Mouse (Mus musculus): ENCODE data around the gene Cisd3.

Gene Cisd3

GRCm38 (mm10) chr11:97662893-97663527 is 22.6 kb upstream of the Cisd3 start, which contains the start of gene Mllt6:
Gene Mllt6 (plus strand): TSS chr11:97663414.
- peak; percentile 52 to 74 for DNase-seq (ENCODE audit: low spot score in 2 of 2)

- no peak for DNase-seq (ENCODE audit: low spot score in 2 of 2)
These were observed 21.9 kb upstream of the Cisd3 start for GRCm38 (mm10) chr11:97663528-97664338.

GRCm38 (mm10) chr11:97664339-97664665 is 21.3 kb upstream of the Cisd3 start:
- no peak for DNase-seq (ENCODE audit: low spot score in 2 of 2)

GRCm38 (mm10) chr11:97664771-97665240 is 20.8 kb upstream of the Cisd3 start:
- no peak for DNase-seq (ENCODE audit: low spot score in 2 of 2)

GRCm38 (mm10) chr11:97665431-97665830 is 20.2 kb upstream of the Cisd3 start:
- DNase-seq (ENCODE audit: low spot score in 2 of 2), result no peak

GRCm38 (mm10) chr11:97666221-97666620 is 19.4 kb upstream of the Cisd3 start:
- no peak for DNase-seq (ENCODE audit: low spot score in 2 of 2)

- DNase-seq (ENCODE audit: low spot score in 2 of 2), result no peak
These were observed 18.8 kb upstream of the Cisd3 start for GRCm38 (mm10) chr11:97666794-97667193.

GRCm38 (mm10) chr11:97668160-97668559 is 17.5 kb upstream of the Cisd3 start:
- no peak for DNase-seq (ENCODE audit: low spot score in 2 of 2)

GRCm38 (mm10) chr11:97669268-97669667 is 16.4 kb upstream of the Cisd3 start:
- no peak for DNase-seq (ENCODE audit: low spot score in 2 of 2)

- peak in 1 of 2 experiments; percentile 44 for DNase-seq (ENCODE audit: low spot score in 2 of 2)
These were observed 15.8 kb upstream of the Cisd3 start for GRCm38 (mm10) chr11:97669829-97670228.

- DNase-seq (ENCODE audit: low spot score in 2 of 2), result no peak
These were observed 15.1 kb upstream of the Cisd3 start for GRCm38 (mm10) chr11:97670234-97671176.

GRCm38 (mm10) chr11:97671177-97671527 is 14.5 kb upstream of the Cisd3 start:
- no peak for DNase-seq (ENCODE audit: low spot score in 2 of 2)

- DNase-seq (ENCODE audit: low spot score in 2 of 2), result no peak
These were observed 12.5 kb upstream of the Cisd3 start for GRCm38 (mm10) chr11:97673148-97673547.

GRCm38 (mm10) chr11:97676050-97676754 is 9.4 kb upstream of the Cisd3 start:
- DNase-seq (ENCODE audit: low spot score in 2 of 2), result no peak

GRCm38 (mm10) chr11:97677381-97677780 is 8.2 kb upstream of the Cisd3 start:
- DNase-seq (ENCODE audit: low spot score in 2 of 2), result no peak

GRCm38 (mm10) chr11:97677842-97678241 is 7.8 kb upstream of the Cisd3 start:
- no peak for DNase-seq (ENCODE audit: low spot score in 2 of 2)

GRCm38 (mm10) chr11:97678301-97678700 is 7.3 kb upstream of the Cisd3 start:
- DNase-seq (ENCODE audit: low spot score in 2 of 2), result no peak

GRCm38 (mm10) chr11:97680430-97680829 is 5.2 kb upstream of the Cisd3 start:
- peak; percentile 43 to 70 for DNase-seq (ENCODE audit: low spot score in 2 of 2)

GRCm38 (mm10) chr11:97682504-97683055 is 3.0 kb upstream of the Cisd3 start:
- DNase-seq (ENCODE audit: low spot score in 2 of 2), result no peak

GRCm38 (mm10) chr11:97684063-97684680 is 1.5 kb upstream of the Cisd3 start:
- DNase-seq (ENCODE audit: low spot score in 2 of 2), result no peak

GRCm38 (mm10) chr11:97684766-97685165 is 860 bp upstream of the Cisd3 start:
- no peak for DNase-seq (ENCODE audit: low spot score in 2 of 2)

Measured in cerebellum, postnatal 4 days (tissue).